Mouse (Mus musculus): Measurements from ENCODE around the gene Klhdc8a.

DNA sequence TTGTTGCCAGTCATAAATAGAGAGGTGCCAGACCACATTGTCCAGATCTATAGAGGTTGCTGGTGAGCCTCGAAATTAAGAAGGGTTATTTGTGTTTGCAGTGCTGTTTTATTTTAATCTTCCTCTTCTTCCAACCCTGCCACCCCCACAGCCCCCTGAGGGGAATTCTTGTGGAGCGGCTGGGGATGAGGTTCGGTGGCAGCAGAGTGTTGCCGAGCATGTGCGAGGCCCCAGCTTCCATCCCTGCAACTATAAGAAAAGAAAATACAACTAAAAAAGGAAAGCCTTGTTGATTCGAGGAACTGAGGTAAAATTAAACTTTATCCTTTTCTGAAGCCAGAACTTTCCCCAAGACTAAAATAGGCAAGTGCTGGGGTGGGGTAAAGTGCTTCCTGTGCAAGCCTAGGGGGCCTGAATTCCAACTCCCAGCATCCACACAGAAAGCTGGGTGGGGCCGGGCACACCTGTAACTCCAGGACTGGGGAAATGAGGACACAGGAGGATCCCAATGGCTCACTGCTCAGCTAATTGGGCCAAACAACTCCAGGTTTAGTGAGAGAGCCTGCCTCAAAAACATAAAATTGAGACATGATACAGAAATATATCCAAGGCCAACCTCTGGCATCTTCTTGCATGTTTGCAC, 29.9 kb upstream of the Klhdc8a start:
- TF ChIP-seq POLR2A (IDR thresholded peaks at IDR 0.05; ENCODE audit: low read depth, low read length) (no peak), CTCF (IDR thresholded peaks at IDR 0.05; ENCODE audit: extremely low read depth, insufficient read length, insufficient replicate concordance, low read depth, low read length) (no peak)
